Mouse (Mus musculus) spleen, adult 2 months (tissue): ENCODE measurements around the gene Xrn1. TPM values are rescaled to one million over a fixed set of nuclear protein-coding genes. Genes with fewer than 3 reads are reported as not detected.
"Not testable (repeated sequence)": the region's sequence is repeated elsewhere in the genome, so short reads cannot be mapped to it uniquely, and the experiment has no call there.

Source experiments
- DNase-seq, 2 experiments: peaks; one replicate each; pipeline versions ENCODE4 v3.0.0 to v3.0.0-alpha.2; 2012 to 2021; ENCODE audit warnings: low spot score in 2 of 2, low read depth in 1 of 2
- H3K27ac ChIP-seq: fragments of 200-500 bp; 2 replicates; pipeline ENCODE4 v1.5.1; 2012; ENCODE audit warnings: low read length, inconsistent platforms; ENCODE audit not compliant: insufficient read depth
- H3K27me3 ChIP-seq: fragments of 200-500 bp; 2 replicates; pipeline ENCODE4 v1.6.1; 2012; ENCODE audit warnings: mild to moderate bottlenecking, moderate library complexity, low read length, inconsistent platforms; ENCODE audit not compliant: control insufficient read depth, insufficient read depth
- H3K36me3 ChIP-seq: fragments of 200-500 bp; 2 replicates; pipeline ENCODE4 v1.6.1; 2012; ENCODE audit warnings: mild to moderate bottlenecking, low read length, inconsistent platforms; ENCODE audit not compliant: control insufficient read depth, insufficient read depth
- H3K4me1 ChIP-seq: fragments of 200-500 bp; 2 replicates; pipeline ENCODE4 v1.6.1; 2011; ENCODE audit warnings: inconsistent platforms; ENCODE audit not compliant: control insufficient read depth, insufficient read depth, insufficient read length
- H3K4me3 ChIP-seq: fragments of 200-500 bp; 2 replicates; pipeline ENCODE4 v1.5.1; 2011; ENCODE audit warnings: mild to moderate bottlenecking, inconsistent platforms; ENCODE audit not compliant: insufficient read depth, insufficient read length; ENCODE audit errors: extremely low read depth
- CTCF ChIP-seq: fragments of 200-500 bp; IDR thresholded peaks from 2 replicates; pipeline ENCODE4 v1.5.1; 2011; ENCODE audit warnings: mild to moderate bottlenecking, inconsistent platforms; ENCODE audit not compliant: insufficient read depth, insufficient read length, insufficient replicate concordance; ENCODE audit errors: extremely low read depth
- POLR2A ChIP-seq: fragments of 200-500 bp; IDR thresholded peaks from 2 replicates; pipeline ENCODE4 v1.6.1; 2011; ENCODE audit warnings: low read depth, low read length, inconsistent platforms
- WGBS: fragments of 180-500 bp; shearing (Covaris S2); methylation state at CpG from one replicate; pipeline ENCODE4 v1.1.7; 2018; 5-methylcytosine and 5-hydroxymethylcytosine counted together
- polyA plus RNA-seq: library from polyadenylated mRNA; depleted of rRNA; stranded (reverse); fragments of >200 nt; gene quantifications from 2 replicates; pipeline ENCODE4 v1.2.3, GENCODE M21; 2012

Gene Xrn1
- polyA plus RNA-seq, 1 experiment, result 3.0 TPM

DNA sequence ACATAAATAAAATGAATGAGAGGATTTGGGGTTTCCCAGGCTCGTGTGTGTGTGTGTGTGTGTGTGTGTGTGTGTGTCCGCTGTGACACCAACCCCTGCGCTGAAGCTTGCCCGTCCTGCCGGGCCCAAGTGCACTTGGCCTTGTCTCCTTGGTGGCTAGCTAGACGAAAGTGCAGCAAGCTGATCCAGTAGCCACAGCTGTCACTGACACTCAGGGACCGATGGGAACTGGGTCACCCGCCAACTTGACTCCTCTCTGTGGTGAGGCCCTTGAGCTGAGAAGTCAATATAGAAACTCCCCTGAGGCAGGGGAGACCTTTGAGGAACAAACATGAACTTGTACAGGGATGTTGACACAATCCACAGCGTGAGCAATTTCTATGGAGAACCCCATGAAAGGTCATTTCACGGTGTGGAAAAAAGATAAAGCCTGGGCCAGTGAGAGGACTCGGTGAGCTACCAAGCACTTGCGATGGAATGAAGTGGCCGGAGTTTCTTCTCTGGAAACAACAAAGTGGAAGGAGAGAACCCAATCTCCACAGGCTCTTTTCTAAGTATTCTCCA lies 124.3 kb downstream of the Xrn1 start:
- H3K27me3 ChIP-seq, result no peaks in the 10 kb centered on the region
- DNase-seq, result no peak
- H3K27ac ChIP-seq, result no peak overlapping the region
- no peak for TF ChIP-seq CTCF
- no peak overlapping the region for H3K4me3 ChIP-seq
- 95% methylated on average over 13 of the region's 13 CpGs for WGBS
- H3K36me3 ChIP-seq, result no peaks in the 10 kb centered on the region
- no peaks in the 10 kb centered on the region for H3K4me1 ChIP-seq

DNA sequence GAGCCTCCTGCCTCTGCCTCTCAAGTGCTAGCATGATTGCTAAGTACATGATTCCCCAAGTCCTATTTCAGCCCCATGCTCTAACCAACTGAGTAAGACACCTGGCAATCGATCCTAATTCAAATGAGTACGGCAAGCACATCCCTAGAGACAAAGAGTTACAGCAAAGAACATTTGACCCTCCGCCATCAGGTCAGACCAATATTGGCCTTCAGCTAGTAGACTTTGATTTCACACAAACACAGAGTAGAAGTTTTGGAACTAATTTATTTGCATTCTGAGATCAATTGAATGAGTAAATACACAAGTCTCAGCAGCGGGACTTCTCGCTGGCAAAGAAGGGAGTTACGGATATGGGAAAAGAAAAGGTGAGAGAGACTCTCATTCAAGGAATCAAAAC lies 130.7 kb downstream of the Xrn1 start:
- WGBS, result 89% methylated on average over 6 of the region's 6 CpGs
- no peak for DNase-seq
- H3K36me3 ChIP-seq, result no peaks in the 10 kb centered on the region

DNA sequence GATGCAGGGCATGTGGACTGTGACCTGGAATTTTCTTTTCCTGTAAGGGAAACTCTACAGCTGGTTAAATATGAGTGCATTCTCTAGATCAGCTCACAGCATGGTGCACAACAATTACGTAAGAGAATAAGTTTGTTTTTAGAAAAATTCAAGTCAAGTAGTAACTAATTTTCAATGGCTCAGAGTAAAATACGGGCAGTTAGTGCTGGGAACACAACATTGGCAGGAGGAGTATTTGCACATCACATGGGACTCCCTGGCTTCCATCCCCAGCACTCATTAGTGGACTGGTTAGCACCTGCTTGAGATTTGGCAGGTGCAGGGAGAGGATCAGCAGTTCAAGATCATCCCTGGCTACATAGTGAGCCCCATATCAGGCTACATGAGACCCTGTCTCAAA lies 133.1 kb downstream of the Xrn1 start:
- TF ChIP-seq POLR2A (no peak), CTCF (no peak)

More for the DNA sequence above, 130.7 kb downstream of the Xrn1 start:
- H3K4me1 ChIP-seq, result no peaks in the 10 kb centered on the region
- TF ChIP-seq POLR2A (no peak), CTCF (no peak)
- H3K4me3 ChIP-seq, result no peak overlapping the region
- H3K27ac ChIP-seq, result no peak overlapping the region
- no peaks in the 10 kb centered on the region for H3K27me3 ChIP-seq

DNA sequence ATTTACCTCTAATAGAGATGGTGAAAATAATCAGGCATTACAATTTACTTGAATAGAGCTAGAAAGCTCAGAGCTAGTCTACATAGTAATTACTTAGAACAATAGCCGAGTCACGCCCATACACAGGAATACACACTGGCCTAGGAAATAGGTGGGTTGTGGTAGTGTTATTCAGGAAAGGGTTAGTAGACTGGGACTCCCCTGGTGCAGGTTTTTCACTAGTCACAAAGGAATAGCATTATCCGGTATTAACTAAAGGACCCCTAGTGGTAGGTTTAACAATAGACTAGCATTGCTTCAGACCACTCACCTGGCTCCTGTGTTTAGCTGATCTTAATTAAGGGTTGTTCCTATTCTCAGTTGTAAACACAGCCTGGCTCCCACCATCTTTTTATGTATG lies 133.9 kb downstream of the Xrn1 start:
- not testable (repeated sequence) for H3K4me3 ChIP-seq, H3K27ac ChIP-seq, H3K27me3 ChIP-seq, H3K36me3 ChIP-seq, H3K4me1 ChIP-seq, DNase-seq
- 92% methylated on average over 3 of the region's 3 CpGs for WGBS

More for the DNA sequence above, 133.1 kb downstream of the Xrn1 start:
- Histone ChIP-seq H3K27me3 (no peaks in the 10 kb centered on the region), H3K36me3 (no peaks in the 10 kb centered on the region), H3K27ac (no peak overlapping the region), H3K4me3 (no peak overlapping the region), H3K4me1 (no peaks in the 10 kb centered on the region)
- DNase-seq, result no peak
- WGBS, result 85% methylated on average over 2 of the region's 2 CpGs

DNA sequence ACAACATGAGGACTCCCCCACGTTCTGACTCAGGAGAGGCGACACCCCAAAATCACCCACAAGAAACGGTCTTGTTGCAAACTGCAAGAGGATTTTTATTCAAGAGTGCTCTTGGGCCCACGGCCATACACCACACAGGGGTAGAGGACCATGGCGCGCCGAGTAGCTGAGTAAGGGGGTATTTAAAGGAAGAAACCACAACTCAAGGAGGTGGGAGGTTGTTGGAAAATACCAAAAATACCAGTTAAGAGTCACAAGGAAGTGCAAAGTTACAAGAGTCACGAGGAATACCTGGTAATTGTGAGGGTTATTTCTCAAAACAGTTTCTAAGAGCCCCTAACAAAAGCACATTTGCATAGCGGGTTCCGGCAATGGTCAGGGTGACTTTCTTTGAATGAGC lies 138.1 kb downstream of the Xrn1 start:
- DNase-seq, H3K36me3 ChIP-seq, H3K4me1 ChIP-seq, H3K27ac ChIP-seq, H3K27me3 ChIP-seq, H3K4me3 ChIP-seq: not testable (repeated sequence)
- WGBS, result 84% methylated on average over 10 of the region's 10 CpGs

DNA sequence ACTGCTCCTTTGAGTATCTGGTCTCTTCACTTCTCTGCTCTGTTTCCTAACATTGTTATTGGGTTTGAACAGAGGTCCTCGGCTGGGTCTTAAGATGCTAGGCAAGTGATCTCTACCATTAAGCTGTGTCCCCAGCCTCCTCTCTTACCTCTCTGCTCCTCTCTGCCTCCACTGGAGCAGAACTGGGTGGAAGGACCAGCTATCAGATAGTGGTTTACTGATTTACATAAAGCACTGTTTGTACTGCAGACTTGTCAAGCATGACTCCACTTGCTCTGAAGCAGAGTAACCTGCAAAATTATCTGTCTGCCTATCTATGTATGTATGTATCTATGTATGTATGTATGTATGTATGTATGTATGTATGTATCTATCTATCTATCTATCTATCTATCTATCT lies 138.7 kb downstream of the Xrn1 start:
- Histone ChIP-seq H3K4me3 (no peak overlapping the region), H3K36me3 (no peaks in the 10 kb centered on the region), H3K27ac (no peak overlapping the region), H3K27me3 (no peaks in the 10 kb centered on the region), H3K4me1 (no peaks in the 10 kb centered on the region)
- DNase-seq, result no peak
- TF ChIP-seq CTCF (no peak), POLR2A (no peak)
- WGBS, result 97% methylated on average over 1 of the region's 1 CpGs

DNA sequence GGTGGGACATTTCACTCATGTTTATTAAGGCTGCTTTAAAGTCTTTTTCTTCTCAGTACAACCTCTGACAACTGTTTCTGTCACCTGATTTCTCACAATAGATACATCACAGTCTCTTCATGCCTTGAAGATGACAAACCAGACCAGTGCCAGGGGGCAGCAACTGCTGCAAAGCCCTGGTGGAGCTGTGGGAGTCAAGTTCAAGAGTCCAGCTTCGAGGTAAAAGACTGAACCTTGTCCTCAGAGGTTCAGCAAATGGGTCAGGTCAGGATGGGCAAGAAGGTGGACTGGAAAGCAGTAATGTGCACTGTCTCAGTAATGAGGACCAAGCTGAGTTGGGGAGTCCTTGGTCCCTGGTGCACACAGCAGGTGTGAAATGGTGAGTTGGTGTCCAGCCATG lies 139.8 kb downstream of the Xrn1 start:
- no peaks in the 10 kb centered on the region for H3K27me3 ChIP-seq
- 44% methylated on average over 1 of the region's 1 CpGs for WGBS
- H3K36me3 ChIP-seq, result no peaks in the 10 kb centered on the region
- no peaks in the 10 kb centered on the region for H3K4me1 ChIP-seq
- no peak overlapping the region for H3K4me3 ChIP-seq
- TF ChIP-seq CTCF (no peak), POLR2A (no peak)
- H3K27ac ChIP-seq, result no peak overlapping the region
- DNase-seq, result no peak
